Mouse (Mus musculus) c-Kit-positive CD71-positive TER-119-negative erythroid progenitor cells, embryonic 14.5 days (primary cell): ENCODE data around the gene Plcd4.
"Not testable (repeated sequence)": the region's sequence is repeated elsewhere in the genome, so short reads cannot be mapped to it uniquely, and the experiment has no call there.

Source experiments
- DNase-seq: peaks from one replicate; pipeline ENCODE4 v3.0.0-alpha.2; 2013; ENCODE audit warnings: low read depth

Gene Plcd4

GRCm38 (mm10) chr1:74542451-74542961 lies at the start of gene Plcd4:
Gene Plcd4 (plus strand): TSS chr1:74542888.
- DNase-seq, result no peak

- no peak for DNase-seq
Measured at GRCm38 (mm10) chr1:74501106-74501505, 41.6 kb upstream of the Plcd4 start.

- DNase-seq, result no peak
Measured at GRCm38 (mm10) chr1:74505393-74505720, 37.3 kb upstream of the Plcd4 start.

- DNase-seq, result peak; percentile 98
Measured at GRCm38 (mm10) chr1:74505721-74506464, 36.8 kb upstream of the Plcd4 start, which contains the start of gene Cnot9. Gene Cnot9 (plus strand): TSS chr1:74506058.

- peak; percentile 59 for DNase-seq
Measured at GRCm38 (mm10) chr1:74506471-74506881, 36.2 kb upstream of the Plcd4 start.

GRCm38 (mm10) chr1:74507780-74508179 lies 34.9 kb upstream of the Plcd4 start:
- DNase-seq, result no peak

GRCm38 (mm10) chr1:74511306-74511705 lies 31.4 kb upstream of the Plcd4 start:
- DNase-seq, result no peak

- not testable (repeated sequence) for DNase-seq
Measured at GRCm38 (mm10) chr1:74512999-74513398, 29.7 kb upstream of the Plcd4 start.

- no peak for DNase-seq
Measured at GRCm38 (mm10) chr1:74519875-74520274, 22.8 kb upstream of the Plcd4 start.

- no peak for DNase-seq
Measured at GRCm38 (mm10) chr1:74524746-74525145, 17.9 kb upstream of the Plcd4 start.

- no peak for DNase-seq
Measured at GRCm38 (mm10) chr1:74528589-74528988, 14.1 kb upstream of the Plcd4 start.

GRCm38 (mm10) chr1:74538650-74539049 lies 4.0 kb upstream of the Plcd4 start:
- DNase-seq, result no peak

GRCm38 (mm10) chr1:74544184-74544583 lies 1.5 kb downstream of the Plcd4 start, which contains the start of gene Usp37:
Gene Usp37 (minus strand): TSS chr1:74544284.
- DNase-seq, result no peak

- DNase-seq, result no peak
Measured at GRCm38 (mm10) chr1:74559061-74559460, 16.4 kb downstream of the Plcd4 start.

GRCm38 (mm10) chr1:74565834-74566233 lies 23.1 kb downstream of the Plcd4 start:
- no peak for DNase-seq

GRCm38 (mm10) chr1:74569739-74570719 lies 27.3 kb downstream of the Plcd4 start:
- DNase-seq, result no peak

- DNase-seq, result no peak
Measured at GRCm38 (mm10) chr1:74582621-74583020, 39.9 kb downstream of the Plcd4 start.

- DNase-seq, result no peak
Measured at GRCm38 (mm10) chr1:74584616-74585398, 42.1 kb downstream of the Plcd4 start.

- DNase-seq, result no peak
Measured at GRCm38 (mm10) chr1:74587233-74587772, 44.6 kb downstream of the Plcd4 start.

GRCm38 (mm10) chr1:74587773-74588445 lies 45.2 kb downstream of the Plcd4 start, which contains the start of the genes Zfp142 and Bcs1l:
Gene Zfp142 (minus strand): TSS chr1:74588246.
Gene Bcs1l (plus strand): TSS chr1:74588289.
- DNase-seq, result peak; percentile 97

- no peak for DNase-seq
Measured at GRCm38 (mm10) chr1:74594434-74594833, 51.7 kb downstream of the Plcd4 start.
